Mouse (Mus musculus) kidney, embryonic 15.5 days (tissue): Measurements from ENCODE around the gene Cyp2j13. TPM values are rescaled to one million over a fixed set of nuclear protein-coding genes. Genes with fewer than 3 reads are reported as not detected.

Experiments
- polyA plus RNA-seq: library from polyadenylated mRNA; unstranded; fragments of >200 nt; fragmentation: Nextera tagmentation; extraction: Ambion mirVana; gene quantifications from 2 replicates; pipeline ENCODE4 v1.2.1, GENCODE M21; 2015

Cyp2j13 gene
- polyA plus RNA-seq, 1 experiment from 2014 or later, result 3.5 TPM

Other genes with a start within 250 kb of the Cyp2j13 start
- gene Hook1, start 110.3 kb downstream of the Cyp2j13 start, polyA plus RNA-seq, result 22.6 and 23.6 TPM in 2 replicates
- gene Cyp2j12, start 63.6 kb upstream of the Cyp2j13 start, polyA plus RNA-seq, result not detected in 2 replicates
- 0.13 TPM in 1 of 2 replicates, not detected in the other for gene Cyp2j7, start 159.1 kb upstream of the Cyp2j13 start, polyA plus RNA-seq